Mouse (Mus musculus) midbrain, embryonic 11.5 days (tissue): ENCODE measurements around the gene Rab21. TPM values are rescaled to one million over a fixed set of nuclear protein-coding genes. Genes with fewer than 3 reads are reported as not detected.
"Not testable (repeated sequence)": the region's sequence is repeated elsewhere in the genome, so short reads cannot be mapped to it uniquely, and the experiment has no call there.

ENCODE experiments used
- ATAC-seq: fragments of 200-750 bp; cut with Nextera tagmentation; 2 replicates; pipeline ENCODE4 v1.8.0; 2017; ENCODE audit warnings: moderate TSS enrichment, moderate library complexity; ENCODE audit not compliant: low FRiP score
- DNase-seq: peaks from one replicate; pipeline ENCODE4 v3.0.0; 2015; ENCODE audit warnings: low spot score; ENCODE audit errors: missing footprints
- H3K27ac ChIP-seq: fragments of 300-500 bp; sonication (generic); 2 replicates; pipeline ENCODE4 v1.5.1; 2014; ENCODE audit warnings: low read depth, low read length
- H3K27me3 ChIP-seq: fragments of 300-500 bp; sonication (generic); 2 replicates; pipeline ENCODE4 v1.6.1; 2014; ENCODE audit warnings: mild to moderate bottlenecking, low read length, moderate library complexity, mixed read lengths; ENCODE audit not compliant: control insufficient read depth, insufficient read depth
- H3K36me3 ChIP-seq: fragments of 300-500 bp; sonication (generic); 2 replicates; pipeline ENCODE4 v1.6.1; 2014; ENCODE audit warnings: mild to moderate bottlenecking, low read length, moderate library complexity, mixed read lengths; ENCODE audit not compliant: control insufficient read depth, insufficient read depth
- H3K4me1 ChIP-seq: fragments of 300-500 bp; sonication (generic); 2 replicates; pipeline ENCODE4 v1.6.1; 2014; ENCODE audit warnings: low read length; ENCODE audit not compliant: control insufficient read depth, insufficient read depth
- H3K4me2 ChIP-seq: fragments of 300-500 bp; sonication (generic); 2 replicates; pipeline ENCODE4 v1.6.1; 2014; ENCODE audit warnings: mild to moderate bottlenecking, moderate library complexity
- H3K4me3 ChIP-seq: fragments of 300-500 bp; sonication (generic); 2 replicates; pipeline ENCODE4 v1.5.1; 2014; ENCODE audit warnings: low read depth, low read length
- H3K9ac ChIP-seq: fragments of 300-500 bp; sonication (generic); 2 replicates; pipeline ENCODE4 v1.6.1; 2014; ENCODE audit warnings: low read length
- H3K9me3 ChIP-seq: fragments of 300-500 bp; sonication (generic); 2 replicates; pipeline ENCODE4 v1.6.1; 2016; ENCODE audit warnings: low read length; ENCODE audit not compliant: control insufficient read depth
- WGBS: fragments of 180-500 bp; shearing (Covaris S2); extraction: QIAGEN DNeasy Blood & Tissue Kit; methylation state at CpG from one replicate; pipeline ENCODE4 v1.1.7; 2014; 5-methylcytosine and 5-hydroxymethylcytosine counted together
- polyA plus RNA-seq: library from polyadenylated mRNA; unstranded; fragments of >200 nt; fragmentation: Nextera tagmentation; extraction: Ambion mirVana; gene quantifications from 2 replicates; pipeline ENCODE4 v1.2.1, GENCODE M21; 2014

Rab21 gene
- polyA plus RNA-seq, 1 experiment from 2014 or later = 9.7 TPM

DNA sequence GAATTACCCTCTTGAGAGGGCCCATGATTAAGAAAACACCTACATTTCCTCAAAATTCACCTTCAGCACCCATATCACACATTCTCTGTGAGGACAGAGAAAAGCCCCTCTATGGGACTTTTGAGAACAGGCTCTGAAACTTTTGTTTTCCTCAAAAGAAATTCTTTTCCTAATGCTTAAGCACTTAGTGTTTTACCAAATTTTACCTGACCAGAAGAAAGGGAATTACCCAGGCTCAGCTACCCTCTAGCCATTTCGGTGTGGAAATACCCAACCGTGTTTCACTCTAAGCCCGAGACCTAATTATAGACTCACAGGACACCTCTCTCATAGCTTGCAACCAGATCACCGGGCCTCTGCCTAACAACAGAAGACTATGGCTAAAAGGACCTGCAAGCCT, 17.6 kb upstream of the Rab21 start:
- Histone ChIP-seq H3K9ac (no peak overlapping the region), H3K4me3 (no peak overlapping the region), H3K9me3 (no peaks in the 10 kb centered on the region), H3K4me2 (no peak overlapping the region), H3K27me3 (no peaks in the 10 kb centered on the region), H3K36me3 (no peaks in the 10 kb centered on the region), H3K27ac (no peak overlapping the region), H3K4me1 (no peaks in the 10 kb centered on the region)
- no peak for DNase-seq
- WGBS = 90% methylated on average over 4 of the region's 4 CpGs
- ATAC-seq = no peak

- no peak overlapping the region for H3K4me3 ChIP-seq
- H3K9me3 ChIP-seq = no peaks in the 10 kb centered on the region
- H3K36me3 ChIP-seq = no peaks in the 10 kb centered on the region
- ATAC-seq (no peak), DNase-seq (no peak)
- H3K4me2 ChIP-seq = no peak overlapping the region
- H3K27me3 ChIP-seq = no peaks in the 10 kb centered on the region
- no peak overlapping the region for H3K27ac ChIP-seq
- 88% methylated on average over 8 of the region's 8 CpGs for WGBS
- H3K4me1 ChIP-seq = no peaks in the 10 kb centered on the region
- H3K9ac ChIP-seq = no peak overlapping the region
Measured at GRCm38 (mm10) chr10:115332420-115332952, 17.1 kb upstream of the Rab21 start.

GRCm38 (mm10) chr10:115329010-115329530, 13.7 kb upstream of the Rab21 start:
- no peaks in the 10 kb centered on the region for H3K27me3 ChIP-seq
- no peak overlapping the region for H3K27ac ChIP-seq
- no peak overlapping the region for H3K4me2 ChIP-seq
- no peak overlapping the region for H3K4me3 ChIP-seq
- no peaks in the 10 kb centered on the region for H3K36me3 ChIP-seq
- H3K9me3 ChIP-seq = no peaks in the 10 kb centered on the region
- ATAC-seq = no peak
- WGBS = 83% methylated on average over 3 of the region's 3 CpGs
- no peak for DNase-seq
- no peak overlapping the region for H3K9ac ChIP-seq
- H3K4me1 ChIP-seq = no peaks in the 10 kb centered on the region

DNA sequence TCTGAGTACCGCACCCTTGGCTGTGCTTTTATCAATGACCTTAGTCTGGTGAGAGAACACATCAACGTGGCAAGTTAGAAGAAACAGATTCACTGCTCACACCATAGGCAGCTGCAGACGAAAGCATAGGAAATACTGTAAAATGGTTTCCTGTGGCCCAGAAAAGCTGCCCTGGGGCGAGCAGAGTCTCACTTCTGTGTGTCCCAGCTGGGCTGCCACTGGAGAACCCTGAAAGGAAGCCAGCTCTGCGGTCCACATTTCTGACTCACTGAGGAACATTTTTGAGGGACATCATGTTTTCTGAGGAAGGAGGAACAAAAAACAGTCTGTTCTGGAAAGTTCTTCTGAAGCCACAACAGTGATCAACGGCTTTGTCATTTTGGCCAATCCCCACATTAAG, 13.1 kb upstream of the Rab21 start:
- H3K27ac ChIP-seq = no peak overlapping the region
- 88% methylated on average over 6 of the region's 6 CpGs for WGBS
- H3K4me3 ChIP-seq = no peak overlapping the region
- H3K4me1 ChIP-seq = no peaks in the 10 kb centered on the region
- H3K9ac ChIP-seq = no peak overlapping the region
- no peak for DNase-seq
- H3K4me2 ChIP-seq = no peak overlapping the region
- H3K36me3 ChIP-seq = no peaks in the 10 kb centered on the region
- no peak for ATAC-seq
- no peaks in the 10 kb centered on the region for H3K9me3 ChIP-seq
- H3K27me3 ChIP-seq = no peaks in the 10 kb centered on the region

DNA sequence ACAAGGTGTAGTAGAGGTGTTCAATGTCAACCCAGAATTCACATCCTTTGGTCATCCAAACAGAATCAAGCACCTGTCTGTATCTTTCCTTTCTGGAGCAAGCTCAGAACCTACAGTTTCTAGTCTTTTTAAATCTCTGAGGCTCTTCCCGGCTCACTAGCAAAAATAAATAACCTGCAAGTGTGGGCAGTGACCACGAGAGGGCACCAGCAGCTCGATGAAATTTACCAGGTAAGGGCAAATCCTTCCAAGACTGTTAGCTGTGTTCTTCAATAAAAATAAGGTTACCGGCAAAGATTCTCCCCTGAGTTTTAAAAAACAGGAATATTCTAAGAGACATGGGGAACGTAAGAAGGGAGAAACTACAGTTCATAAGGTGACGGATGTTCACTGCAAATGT, 7.9 kb upstream of the Rab21 start:
- Histone ChIP-seq H3K27ac (no peak overlapping the region), H3K4me2 (no peak overlapping the region), H3K36me3 (no peaks in the 10 kb centered on the region), H3K9me3 (no peaks in the 10 kb centered on the region), H3K27me3 (no peaks in the 10 kb centered on the region), H3K9ac (no peak overlapping the region), H3K4me3 (no peak overlapping the region), H3K4me1 (no peaks in the 10 kb centered on the region)
- no peak; the same call in 1 of the 2 replicates for ATAC-seq
- DNase-seq = peak; percentile 96
- 11% methylated on average over 6 of the region's 6 CpGs for WGBS

- ATAC-seq (no peak), DNase-seq (no peak)
- no peaks in the 10 kb centered on the region for H3K36me3 ChIP-seq
- no peak overlapping the region for H3K27ac ChIP-seq
- no peak overlapping the region for H3K4me3 ChIP-seq
- WGBS = 65% methylated on average over 5 of the region's 5 CpGs
- H3K4me2 ChIP-seq = no peak overlapping the region
- no peak overlapping the region for H3K9ac ChIP-seq
- no peaks in the 10 kb centered on the region for H3K27me3 ChIP-seq
- H3K4me1 ChIP-seq = no peaks in the 10 kb centered on the region
- no peaks in the 10 kb centered on the region for H3K9me3 ChIP-seq
Measured at GRCm38 (mm10) chr10:115321317-115322035, 6.1 kb upstream of the Rab21 start.

GRCm38 (mm10) chr10:115318388-115318787, 3.0 kb upstream of the Rab21 start:
- not testable (repeated sequence) for ATAC-seq

GRCm38 (mm10) chr10:115316313-115316712, 919 bp upstream of the Rab21 start:
- no peak for ATAC-seq
- Histone ChIP-seq H3K9me3 (no peaks in the 10 kb centered on the region), H3K9ac (peak overlapping the region; percentile 91), H3K27ac (no peak overlapping the region; the same call in 1 of the 2 replicates), H3K4me2 (peak overlapping the region; percentile 80), H3K4me1 (peaks cover 11% of the 10 kb centered on the region), H3K36me3 (no peaks in the 10 kb centered on the region), H3K4me3 (peak overlapping the region; percentile 93), H3K27me3 (no peaks in the 10 kb centered on the region)
- peak; percentile 87 for DNase-seq
- 63% methylated on average over 11 of the region's 11 CpGs for WGBS

More at GRCm38 (mm10) chr10:115318388-115318787, 3.0 kb upstream of the Rab21 start:
- DNase-seq, H3K9ac ChIP-seq, H3K4me1 ChIP-seq, H3K4me3 ChIP-seq, H3K4me2 ChIP-seq, H3K27ac ChIP-seq, H3K27me3 ChIP-seq, H3K9me3 ChIP-seq, H3K36me3 ChIP-seq: not testable (repeated sequence)
- WGBS = 72% methylated on average over 3 of the region's 3 CpGs
